Mouse (Mus musculus): Measurements from ENCODE around the gene Stx17.

Stx17 gene

DNA sequence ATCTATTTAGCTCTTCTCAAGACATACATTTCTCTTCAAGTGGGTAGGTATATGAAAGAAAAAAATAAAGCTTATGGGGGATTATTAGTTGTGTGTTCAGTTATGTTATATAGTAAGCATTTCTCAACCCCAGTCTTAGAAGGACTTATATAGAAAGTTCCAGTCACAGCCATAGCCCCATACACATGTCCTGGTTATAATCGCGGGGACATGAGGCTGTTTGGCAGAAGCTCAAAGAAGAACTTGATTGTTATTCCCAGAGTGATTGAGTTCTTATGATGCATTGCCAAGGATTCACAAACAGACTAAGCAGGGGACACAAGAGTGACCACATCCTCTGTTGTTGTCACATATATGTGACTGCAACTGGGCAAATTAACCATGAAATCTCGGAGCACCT, 51.0 kb downstream of the Stx17 start:
- DNase-seq = no peak

GRCm38 (mm10) chr4:48180922-48181321, 56.2 kb downstream of the Stx17 start:
- DNase-seq = no peak

DNA sequence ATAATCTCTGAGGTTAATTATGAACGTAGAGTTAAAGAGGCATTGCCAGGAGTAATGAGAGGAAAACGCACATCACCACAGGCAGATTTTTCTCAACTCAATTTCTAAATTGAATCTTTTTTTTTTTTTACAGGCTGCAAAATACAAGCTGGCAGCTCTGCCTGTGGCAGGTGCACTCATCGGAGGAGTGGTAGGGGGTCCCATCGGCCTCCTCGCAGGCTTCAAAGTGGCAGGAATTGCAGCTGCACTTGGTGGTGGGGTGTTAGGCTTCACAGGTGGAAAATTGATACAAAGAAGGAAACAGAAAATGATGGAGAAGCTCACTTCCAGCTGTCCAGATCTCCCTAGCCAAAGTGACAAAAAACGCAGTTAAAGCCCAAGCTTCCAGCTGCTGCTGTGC, 56.7 kb downstream of the Stx17 start:
- DNase-seq = no peak

GRCm38 (mm10) chr4:48182115-48182806, 57.5 kb downstream of the Stx17 start:
- DNase-seq = no peak

DNA sequence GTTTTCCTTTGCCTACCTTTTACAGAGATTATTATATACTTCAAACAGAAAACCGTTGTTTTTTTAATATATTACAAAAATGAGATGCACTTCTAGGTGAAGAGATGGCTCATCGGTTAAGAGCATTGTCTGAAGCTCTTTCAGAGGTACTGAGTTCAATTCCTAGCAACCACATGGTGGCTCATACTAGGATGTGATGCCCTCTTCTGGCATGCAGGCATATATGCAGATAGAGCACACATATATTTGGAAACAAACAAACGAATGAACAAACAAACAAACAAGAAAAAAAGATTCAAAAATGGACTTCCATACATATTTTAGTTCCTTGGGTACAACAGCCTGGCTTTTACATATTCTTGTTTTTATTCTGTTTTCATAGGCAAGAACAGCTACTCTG, 73.2 kb downstream of the Stx17 start:
- no peak for DNase-seq

GRCm38 (mm10) chr4:48198447-48198846, 73.7 kb downstream of the Stx17 start:
- no peak for DNase-seq

DNA sequence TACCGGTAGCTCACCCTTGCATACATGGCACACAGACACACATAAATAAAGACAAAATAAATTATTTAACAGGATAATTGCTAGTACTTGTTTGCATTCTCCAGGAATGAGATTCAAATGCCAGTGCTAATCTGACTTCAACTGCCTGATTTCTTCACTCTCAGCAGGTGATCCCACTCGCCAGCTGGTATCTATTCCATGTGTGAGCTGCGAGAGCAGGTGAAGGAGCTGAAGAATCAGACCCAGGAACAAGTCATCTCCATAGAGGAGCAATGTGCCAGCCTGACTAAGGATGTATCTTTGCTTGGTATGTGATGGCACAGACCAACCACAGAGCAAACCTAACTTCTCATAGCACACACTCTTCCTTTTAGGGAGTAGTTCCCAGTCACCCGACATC, 78.8 kb downstream of the Stx17 start:
- no peak for DNase-seq

DNA sequence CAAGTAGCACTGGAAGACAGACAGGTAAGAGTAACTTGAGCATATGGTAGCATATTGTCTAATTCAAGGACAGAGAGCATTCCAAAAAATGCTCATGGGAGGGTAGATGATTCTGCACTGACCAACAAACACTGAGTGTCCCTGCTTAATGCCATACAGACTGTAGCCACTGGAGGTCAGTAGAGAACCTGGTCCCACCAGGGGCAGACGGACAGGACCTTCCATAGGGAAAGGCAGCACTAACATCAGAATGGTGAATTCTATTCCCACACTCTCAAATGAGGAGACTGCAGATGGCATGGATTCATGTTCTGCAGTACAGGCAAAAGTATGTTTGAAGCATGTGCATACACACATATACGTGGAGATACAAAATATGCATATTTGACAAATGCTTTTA, 100.5 kb downstream of the Stx17 start:
- peak; percentile 64 to 79 for DNase-seq

DNA sequence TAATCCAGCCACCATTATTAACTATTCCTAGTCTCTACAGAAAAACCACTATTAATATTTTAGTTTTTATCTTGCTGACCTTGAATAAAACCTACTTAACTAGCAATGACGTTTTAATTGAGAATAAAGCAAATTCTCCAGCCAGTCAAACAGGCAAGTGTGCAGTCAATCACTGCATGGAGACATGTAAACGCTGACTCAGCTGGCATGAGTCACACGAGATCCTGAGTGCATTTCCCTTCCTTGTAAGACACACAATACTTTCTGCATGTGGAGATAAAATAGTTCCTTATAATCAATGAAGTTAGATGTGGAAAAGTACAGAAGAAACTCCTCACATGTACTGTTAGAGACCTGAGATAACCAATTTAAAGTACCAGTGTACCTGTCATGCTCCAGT, 100.9 kb downstream of the Stx17 start:
- DNase-seq = peak; percentile 21 to 34

GRCm38 (mm10) chr4:48226800-48227199, 102.1 kb downstream of the Stx17 start:
- peak; percentile 32 to 60 for DNase-seq
